Mouse (Mus musculus) CH12.LX (cell line): ENCODE results near the gene Clasrp.

Experiments
- CHD2 ChIP-seq: IDR thresholded peaks from 2 replicates; pipeline ENCODE4 v1.6.1; 2011; ENCODE audit warnings: low read length, improper control_type of control experiment
- CTCF ChIP-seq, 2 experiments: IDR thresholded peaks in 1 of 2; conservative IDR thresholded peaks in 1 of 2; 2 replicates each; pipeline ENCODE4 v1.5.1; 2011 to 2012; ENCODE audit warnings: low read depth in 2 of 2, low read length in 2 of 2, improper control_type of control experiment in 1 of 2, inconsistent platforms in 1 of 2, mild to moderate bottlenecking in 1 of 2, moderate library complexity in 1 of 2
- EP300 ChIP-seq: IDR thresholded peaks from 2 replicates; pipeline ENCODE4 v1.6.1; 2011; ENCODE audit warnings: low read length, improper control_type of control experiment
- HCFC1 ChIP-seq: IDR thresholded peaks from 2 replicates; pipeline ENCODE4 v1.6.1; 2012; ENCODE audit warnings: low read depth, mild to moderate bottlenecking, inconsistent platforms, low read length, improper control_type of control experiment
- MYC ChIP-seq: IDR thresholded peaks from 2 replicates; pipeline ENCODE4 v1.6.1; 2011; ENCODE audit warnings: low read depth, mild to moderate bottlenecking, improper control_type of control experiment, low read length
- POLR2A ChIP-seq: IDR thresholded peaks from 2 replicates; pipeline ENCODE4 v1.6.1; 2011; ENCODE audit warnings: low read depth, mild to moderate bottlenecking, improper control_type of control experiment, low read length
- POLR2AphosphoS2 ChIP-seq: IDR thresholded peaks from 2 replicates; pipeline ENCODE4 v1.6.1; 2011; ENCODE audit warnings: low read depth, low read length, improper control_type of control experiment
- TCF12 ChIP-seq: IDR thresholded peaks from 2 replicates; pipeline ENCODE4 v1.6.1; 2014; ENCODE audit warnings: low read depth, mild to moderate bottlenecking, inconsistent platforms, low read length, improper control_type of control experiment
- UBTF ChIP-seq: IDR thresholded peaks from 2 replicates; pipeline ENCODE4 v1.6.1; 2012; ENCODE audit warnings: low read depth, mild to moderate bottlenecking, inconsistent platforms, low read length, improper control_type of control experiment, moderate library complexity
- USF1 ChIP-seq: IDR thresholded peaks from 2 replicates; pipeline ENCODE4 v1.6.1; 2014; ENCODE audit warnings: low read depth, mild to moderate bottlenecking, inconsistent platforms, low read length, improper control_type of control experiment
- ZKSCAN1 ChIP-seq: IDR thresholded peaks from 2 replicates; pipeline ENCODE4 v1.6.1; 2012; ENCODE audit warnings: low read depth, inconsistent platforms, low read length, improper control_type of control experiment, borderline replicate concordance

DNA sequence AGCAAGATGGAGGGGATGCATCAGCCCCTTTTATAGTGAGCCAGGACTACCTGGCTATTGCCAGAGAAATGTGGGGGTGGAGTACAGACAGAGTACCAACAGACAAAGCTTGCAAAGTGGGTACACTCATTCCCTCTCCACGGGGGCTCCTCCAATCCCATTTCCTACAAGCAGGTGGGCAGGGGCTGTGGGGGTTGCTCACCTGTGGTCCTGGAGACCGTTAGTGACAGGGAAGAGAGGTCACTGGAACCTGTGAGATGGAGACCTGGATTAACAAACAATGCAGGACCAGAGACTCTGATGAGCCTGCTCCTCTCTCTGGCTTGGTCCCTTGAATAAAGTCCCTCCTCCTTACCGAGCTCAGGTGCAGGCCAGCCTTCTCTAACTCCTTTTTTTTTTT lies 23.4 kb upstream of the Clasrp start:
- TF ChIP-seq CTCF (conservative IDR thresholded peaks at IDR 0.05 in 1 of 2, IDR thresholded peaks at IDR 0.05 in 1 of 2; ENCODE audit: low read depth in 2 of 2, low read length in 2 of 2) (no peak), USF1 (no peak), ZKSCAN1 (no peak), POLR2A (no peak), MYC (no peak), POLR2AphosphoS2 (no peak), EP300 (no peak), UBTF (no peak), CHD2 (no peak), HCFC1 (no peak), TCF12 (no peak)
